Mouse (Mus musculus) liver, embryonic 15.5 days (tissue): ENCODE measurements around the gene B4galnt4. TPM values are rescaled to one million over a fixed set of nuclear protein-coding genes. Genes with fewer than 3 reads are reported as not detected.
"Not testable (repeated sequence)": the region's sequence is repeated elsewhere in the genome, so short reads cannot be mapped to it uniquely, and the experiment has no call there.

Experiments used
- ATAC-seq: fragments of 200-750 bp; cut with Nextera tagmentation; 2 replicates; pipeline ENCODE4 v1.8.0; 2017; ENCODE audit warnings: moderate number of reproducible peaks, mild to moderate bottlenecking, moderate library complexity; ENCODE audit not compliant: insufficient read depth
- H3K27ac ChIP-seq: fragments of 300-500 bp; sonication (generic); replicated peaks from 2 replicates; pipeline ENCODE4 v1.5.1; 2015; ENCODE audit warnings: mild to moderate bottlenecking, inconsistent platforms
- H3K27me3 ChIP-seq: fragments of 300-500 bp; sonication (generic); 2 replicates; pipeline ENCODE4 v1.6.1; 2015; ENCODE audit warnings: mild to moderate bottlenecking, inconsistent platforms
- H3K36me3 ChIP-seq: fragments of 300-500 bp; sonication (generic); replicated peaks from 2 replicates; pipeline ENCODE4 v1.6.1; 2015; ENCODE audit warnings: moderate library complexity, mild to moderate bottlenecking, inconsistent platforms
- H3K4me1 ChIP-seq: fragments of 300-500 bp; sonication (generic); replicated peaks from 2 replicates; pipeline ENCODE4 v1.6.1; 2015; ENCODE audit warnings: inconsistent platforms
- H3K4me2 ChIP-seq: fragments of 300-500 bp; sonication (generic); 2 replicates; pipeline ENCODE4 v1.6.1; 2015; ENCODE audit warnings: moderate library complexity, mild to moderate bottlenecking, inconsistent platforms
- H3K4me3 ChIP-seq: fragments of 300-500 bp; sonication (generic); replicated peaks from 2 replicates; pipeline ENCODE4 v1.5.1; 2015; ENCODE audit warnings: mild to moderate bottlenecking, inconsistent platforms
- H3K9ac ChIP-seq: fragments of 300-500 bp; sonication (generic); 2 replicates; pipeline ENCODE4 v1.6.1; 2015; ENCODE audit warnings: moderate library complexity, mild to moderate bottlenecking, inconsistent platforms
- H3K9me3 ChIP-seq: fragments of 300-500 bp; sonication (generic); replicated peaks from 2 replicates; pipeline ENCODE4 v1.6.1; 2016; ENCODE audit warnings: inconsistent platforms
- WGBS: fragments of 180-500 bp; shearing (Covaris S2); methylation state at CpG from one replicate; pipeline ENCODE4 v1.1.7; 2015; ENCODE audit warnings: mixed read lengths; ENCODE audit not compliant: insufficient replicate concordance; 5-methylcytosine and 5-hydroxymethylcytosine counted together
- polyA plus RNA-seq: library from polyadenylated mRNA; unstranded; fragments of >200 nt; fragmentation: Nextera tagmentation; extraction: Ambion mirVana; gene quantifications from 2 replicates; pipeline ENCODE4 v1.2.1, GENCODE M21; 2015

B4galnt4 gene
- polyA plus RNA-seq, 1 experiment from 2014 or later, result 0.45 TPM

DNA sequence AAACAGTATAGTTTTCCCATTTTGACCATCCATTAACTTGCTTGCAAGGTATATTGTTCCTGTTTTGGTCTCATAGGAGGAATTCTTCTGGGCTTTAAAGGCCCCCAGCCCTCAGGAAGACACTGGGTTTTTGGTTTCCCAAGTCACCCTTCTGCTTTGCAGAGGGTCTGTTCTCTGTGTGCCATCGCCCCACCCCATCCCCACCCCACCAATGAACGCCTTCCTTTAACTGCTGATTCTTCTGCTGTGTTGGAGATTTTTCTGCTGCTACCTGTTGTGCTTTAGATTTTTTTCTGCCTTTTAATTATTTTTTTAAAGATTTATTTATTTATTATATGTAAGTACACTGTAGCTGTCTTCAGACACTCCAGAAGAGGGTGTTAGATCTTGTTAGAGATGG, 32.1 kb upstream of the B4galnt4 start, which contains the start of gene Gm17387:
Gene Gm17387, plus strand, starts transcription at position 301 of the 400 bp plus-strand sequence.
- H3K27ac ChIP-seq, result no peak within 1 kb of the TSS
- H3K9me3 ChIP-seq, result no peaks in the 10 kb centered on the region
- no peaks in the 10 kb centered on the region for H3K27me3 ChIP-seq
- WGBS, result 87% methylated on average over 2 of the region's 2 CpGs
- no peak within 1 kb of the TSS for H3K4me2 ChIP-seq
- H3K4me1 ChIP-seq, result peaks cover 35% of the 10 kb centered on the region
- H3K36me3 ChIP-seq, result no peaks in the 10 kb centered on the region
- ATAC-seq, result no peak
- no peak within 1 kb of the TSS for H3K4me3 ChIP-seq
- H3K9ac ChIP-seq, result no peak within 1 kb of the TSS

DNA sequence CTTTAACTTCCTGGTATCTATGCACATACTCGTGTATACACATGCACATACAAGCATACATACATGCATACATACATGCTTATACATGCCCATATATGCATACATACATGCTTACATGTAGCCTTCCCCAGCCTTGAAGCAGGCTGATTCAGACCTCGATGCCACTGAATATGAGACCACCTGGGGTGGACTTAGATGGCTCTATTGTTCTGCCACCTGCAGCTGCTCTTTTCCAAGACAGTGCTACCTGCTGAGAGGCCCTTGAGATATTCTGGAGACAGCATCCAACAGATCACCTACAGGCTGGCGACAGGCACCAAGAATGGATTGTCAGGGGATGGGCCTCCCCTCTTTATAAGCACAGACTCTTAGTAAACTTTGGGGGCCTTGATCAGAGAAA, 30.5 kb upstream of the B4galnt4 start:
- WGBS, result 54% methylated on average over 3 of the region's 3 CpGs
- no peak for ATAC-seq
- no peak overlapping the region for H3K9ac ChIP-seq
- no peaks in the 10 kb centered on the region for H3K9me3 ChIP-seq
- no peaks in the 10 kb centered on the region for H3K36me3 ChIP-seq
- H3K4me1 ChIP-seq, result peaks cover 31% of the 10 kb centered on the region
- H3K4me3 ChIP-seq, result no peak overlapping the region
- no peaks in the 10 kb centered on the region for H3K27me3 ChIP-seq
- H3K4me2 ChIP-seq, result no peak overlapping the region
- no peak overlapping the region for H3K27ac ChIP-seq

DNA sequence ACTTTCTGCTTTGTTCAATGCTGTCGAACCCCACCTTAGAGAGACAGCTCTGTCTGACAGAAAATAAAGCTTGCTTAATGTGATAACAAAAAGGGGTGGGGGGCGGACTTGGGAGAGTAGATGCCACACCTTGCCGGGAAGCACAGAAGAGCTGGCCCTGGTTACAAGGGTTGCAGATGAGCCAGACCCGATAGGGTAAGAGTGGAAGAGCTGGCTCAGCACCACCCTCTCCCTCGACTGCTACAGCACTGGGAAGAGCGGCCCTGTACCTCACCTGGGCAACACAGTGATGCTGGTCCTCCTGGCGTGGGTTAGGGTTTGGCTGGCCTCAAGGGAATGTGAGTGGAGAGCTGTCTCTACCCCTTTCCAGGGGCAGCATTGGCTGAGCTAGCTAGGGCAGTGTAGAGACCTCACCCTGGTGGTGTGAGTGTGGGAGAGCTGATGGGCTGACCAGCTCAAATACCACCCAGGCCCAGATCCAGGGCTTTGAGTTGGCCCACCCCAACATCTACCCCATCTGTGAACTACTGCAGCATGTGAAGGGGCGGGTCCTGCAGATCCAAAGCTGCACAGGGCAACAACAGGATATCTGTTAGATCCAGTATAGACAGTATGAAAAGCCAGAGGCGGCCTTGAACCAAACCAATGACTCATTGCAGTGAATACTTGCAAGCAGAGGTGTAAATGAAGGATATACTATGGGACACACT, 28.3 kb upstream of the B4galnt4 start:
- H3K4me3 ChIP-seq, result no peak overlapping the region
- 38% methylated on average over 9 of the region's 9 CpGs for WGBS
- no peaks in the 10 kb centered on the region for H3K9me3 ChIP-seq
- peaks cover 19% of the 10 kb centered on the region for H3K4me1 ChIP-seq
- no peaks in the 10 kb centered on the region for H3K27me3 ChIP-seq
- peak; percentile 44; the same call in 1 of the 2 replicates for ATAC-seq
- no peak overlapping the region for H3K4me2 ChIP-seq
- no peak overlapping the region for H3K9ac ChIP-seq
- H3K36me3 ChIP-seq, result no peaks in the 10 kb centered on the region
- H3K27ac ChIP-seq, result no peak overlapping the region

DNA sequence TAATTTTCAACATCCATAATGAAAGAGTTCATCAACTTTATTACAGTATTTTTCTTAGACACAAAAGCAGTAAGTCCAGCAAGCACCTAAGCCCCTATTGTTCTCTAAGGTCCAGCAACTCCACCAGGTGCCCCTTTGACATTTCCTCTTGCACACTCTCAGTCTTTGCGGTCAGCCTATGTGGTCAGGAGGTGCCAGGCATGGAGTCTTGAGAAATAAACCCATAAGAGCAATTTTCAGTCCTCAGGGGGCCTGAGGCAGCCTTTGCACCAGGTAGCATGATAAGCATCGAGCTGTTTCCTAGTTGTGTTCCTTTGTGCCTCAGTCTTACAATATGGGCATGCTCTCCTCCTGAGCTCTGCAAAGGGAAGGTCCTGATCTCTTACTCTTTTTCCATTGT, 24.3 kb upstream of the B4galnt4 start:
- not testable (repeated sequence) for H3K9ac ChIP-seq, H3K27me3 ChIP-seq, H3K4me2 ChIP-seq, H3K36me3 ChIP-seq, H3K27ac ChIP-seq, H3K4me3 ChIP-seq, H3K9me3 ChIP-seq, ATAC-seq
- 59% methylated on average over 1 of the region's 2 CpGs for WGBS
- peaks cover 33% of the 10 kb centered on the region for H3K4me1 ChIP-seq

DNA sequence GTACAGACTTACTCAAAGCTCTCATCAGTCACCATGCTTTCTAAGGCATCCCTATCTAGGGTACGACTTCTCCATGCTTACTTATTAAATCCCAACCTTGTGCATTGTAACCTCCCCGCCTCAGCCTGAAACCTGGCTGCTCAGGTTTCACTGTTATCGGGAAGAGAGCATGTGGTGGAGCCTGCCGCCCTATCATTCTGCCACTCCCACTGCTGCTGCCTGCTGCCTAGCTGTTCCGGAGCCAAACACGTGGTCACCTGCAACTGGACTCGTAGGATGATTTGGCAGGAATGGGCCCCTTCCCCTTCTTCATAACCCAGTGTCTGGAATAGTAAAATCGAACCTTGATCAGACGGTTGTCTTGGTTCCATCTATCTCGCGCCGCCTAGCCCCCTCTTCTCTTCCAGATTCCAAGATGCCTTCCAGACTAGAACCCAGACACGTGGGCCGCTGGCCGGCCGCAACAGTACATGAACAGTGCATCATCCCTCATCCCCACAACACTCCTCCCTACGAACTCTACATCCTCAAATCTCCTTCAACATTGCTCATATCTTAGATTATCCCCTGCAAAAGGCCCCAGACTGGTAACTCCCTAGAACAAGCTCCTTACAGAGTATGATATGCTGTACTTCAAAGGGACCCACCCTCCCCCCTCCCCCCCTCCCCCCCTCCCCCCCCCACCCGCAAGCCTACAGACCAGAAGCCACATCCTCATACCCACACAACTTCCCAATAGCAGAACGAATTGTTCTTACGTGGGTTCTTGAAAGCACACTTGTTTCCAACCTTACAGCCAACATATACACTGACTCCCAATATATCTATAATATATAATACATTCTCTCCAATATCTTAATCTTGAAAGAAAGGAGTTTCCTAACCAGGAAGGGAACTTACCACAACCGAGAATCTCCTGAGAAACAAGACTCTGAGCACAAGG, 22.5 kb upstream of the B4galnt4 start:
- H3K4me3 ChIP-seq, result no peak overlapping the region
- H3K4me2 ChIP-seq, result peak overlapping the region; percentile 11; the same call in 1 of the 2 replicates
- no peaks in the 10 kb centered on the region for H3K27me3 ChIP-seq
- 38% methylated on average over 20 of the region's 21 CpGs for WGBS
- peaks cover 40% of the 10 kb centered on the region for H3K4me1 ChIP-seq
- ATAC-seq, result peak; percentile 54; the same call in 1 of the 2 replicates
- no peaks in the 10 kb centered on the region for H3K36me3 ChIP-seq
- H3K9me3 ChIP-seq, result no peaks in the 10 kb centered on the region
- H3K9ac ChIP-seq, result no peak overlapping the region
- H3K27ac ChIP-seq, result peak overlapping the region; percentile 38; the same call in 1 of the 2 replicates

DNA sequence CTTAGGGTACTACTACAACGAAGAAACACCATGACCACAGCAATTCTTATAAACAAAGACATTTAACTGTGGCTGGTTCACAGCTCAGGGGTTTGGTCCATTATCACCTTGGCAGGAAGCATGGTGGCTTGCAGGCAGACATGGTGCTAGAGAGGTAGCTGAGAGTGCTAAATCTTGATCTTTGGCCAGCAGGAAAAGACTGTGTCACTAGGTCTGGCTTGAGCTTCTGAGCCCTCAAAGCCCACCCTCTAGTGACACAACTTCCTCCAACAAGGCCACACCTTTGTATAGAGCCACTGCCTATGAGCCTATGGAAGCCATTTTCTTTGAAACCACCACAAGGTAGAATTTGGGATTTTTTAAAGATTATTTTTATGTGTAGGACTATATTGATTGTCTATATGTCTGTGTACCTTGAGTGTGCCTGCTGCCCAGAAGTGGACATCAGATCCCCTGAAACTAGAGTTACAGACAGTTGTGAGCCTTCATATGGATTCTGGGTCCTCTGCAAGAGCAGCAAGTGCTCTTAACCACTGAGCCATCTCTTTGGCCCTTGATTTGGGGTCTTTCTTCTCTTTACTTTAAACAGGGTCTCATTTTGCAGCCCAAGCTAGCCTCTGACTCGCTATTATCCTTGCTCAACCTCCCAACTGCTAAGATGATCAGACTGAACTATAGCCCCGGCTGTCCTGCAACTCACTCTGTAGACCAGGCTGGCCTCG, 21.4 kb upstream of the B4galnt4 start:
- ATAC-seq, result no peak
- no peaks in the 10 kb centered on the region for H3K9me3 ChIP-seq
- H3K9ac ChIP-seq, result no peak overlapping the region
- H3K4me2 ChIP-seq, result no peak overlapping the region
- H3K4me1 ChIP-seq, result peaks cover 50% of the 10 kb centered on the region
- no peak overlapping the region for H3K27ac ChIP-seq
- no peaks in the 10 kb centered on the region for H3K36me3 ChIP-seq
- H3K27me3 ChIP-seq, result no peaks in the 10 kb centered on the region
- no peak overlapping the region for H3K4me3 ChIP-seq
- 81% methylated on average over 4 of the region's 4 CpGs for WGBS

GRCm38 (mm10) chr7:141040867-141041606, 19.9 kb upstream of the B4galnt4 start:
- H3K4me1 ChIP-seq, result peaks cover 51% of the 10 kb centered on the region
- peak overlapping the region; percentile 56; the same call in 1 of the 2 replicates for H3K27ac ChIP-seq
- H3K36me3 ChIP-seq, result no peaks in the 10 kb centered on the region
- WGBS, result 55% methylated on average over 6 of the region's 9 CpGs
- no peak overlapping the region for H3K4me2 ChIP-seq
- H3K9me3 ChIP-seq, result no peaks in the 10 kb centered on the region
- H3K9ac ChIP-seq, result no peak overlapping the region
- H3K4me3 ChIP-seq, result no peak overlapping the region
- no peaks in the 10 kb centered on the region for H3K27me3 ChIP-seq
- no peak for ATAC-seq

- H3K27me3 ChIP-seq, result no peaks in the 10 kb centered on the region
- 30% methylated on average over 5 of the region's 5 CpGs for WGBS
- no peaks in the 10 kb centered on the region for H3K36me3 ChIP-seq
- H3K27ac ChIP-seq, result peak overlapping the region; percentile 56
- H3K4me1 ChIP-seq, result peaks cover 56% of the 10 kb centered on the region
- no peak overlapping the region for H3K4me3 ChIP-seq
- H3K9ac ChIP-seq, result no peak overlapping the region
- no peak overlapping the region for H3K4me2 ChIP-seq
- H3K9me3 ChIP-seq, result no peaks in the 10 kb centered on the region
- no peak for ATAC-seq
These were observed 19.2 kb upstream of the B4galnt4 start for GRCm38 (mm10) chr7:141041661-141042060.

DNA sequence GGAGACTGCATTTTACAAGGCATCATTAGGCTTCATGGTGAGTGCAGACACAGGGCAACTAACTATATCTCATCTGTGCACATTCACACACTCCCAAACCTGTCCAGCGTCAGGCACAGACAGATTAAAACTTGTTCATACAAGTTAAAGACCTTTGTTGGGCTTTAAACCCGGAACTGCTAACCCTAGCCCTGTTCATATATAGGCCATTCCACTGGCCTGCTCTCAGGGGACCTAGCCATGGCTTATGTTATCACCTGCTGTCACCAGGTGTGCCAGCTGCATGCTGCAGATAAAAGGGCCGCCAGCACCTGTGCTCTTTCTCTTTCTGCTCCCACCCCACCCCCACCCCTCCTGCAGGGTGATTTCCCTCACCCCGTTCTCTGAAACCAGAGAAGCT, 18.4 kb upstream of the B4galnt4 start:
- H3K4me2 ChIP-seq, result peak overlapping the region; percentile 39
- ATAC-seq, result peak; percentile 63
- no peaks in the 10 kb centered on the region for H3K27me3 ChIP-seq
- peak overlapping the region; percentile 69 for H3K27ac ChIP-seq
- WGBS, result 20% methylated on average over 4 of the region's 4 CpGs
- H3K4me3 ChIP-seq, result no peak overlapping the region
- H3K9me3 ChIP-seq, result no peaks in the 10 kb centered on the region
- peaks cover 63% of the 10 kb centered on the region for H3K4me1 ChIP-seq
- peak overlapping the region; percentile 30 for H3K9ac ChIP-seq
- no peaks in the 10 kb centered on the region for H3K36me3 ChIP-seq

- ATAC-seq, result peak; percentile 65
- Histone ChIP-seq H3K4me1 (peaks cover 58% of the 10 kb centered on the region), H3K4me2 (peak overlapping the region; percentile 83), H3K36me3 (no peaks in the 10 kb centered on the region), H3K27me3 (no peaks in the 10 kb centered on the region), H3K9me3 (no peaks in the 10 kb centered on the region), H3K4me3 (no peak overlapping the region), H3K9ac (peak overlapping the region; percentile 18; the same call in 1 of the 2 replicates), H3K27ac (peak overlapping the region; percentile 86)
- whole genome bisulfite sequencing, result 18% methylated on average over 6 of the region's 6 CpGs
These were observed 13.8 kb upstream of the B4galnt4 start for GRCm38 (mm10) chr7:141046931-141047580.
